Mouse (Mus musculus): ENCODE measurements around the gene Srpk3. TPM values are rescaled to one million over a fixed set of nuclear protein-coding genes. Genes with fewer than 3 reads are reported as not detected.

Srpk3 gene
- total RNA-seq, 2 experiments from 2014 or later: not detected

DNA sequence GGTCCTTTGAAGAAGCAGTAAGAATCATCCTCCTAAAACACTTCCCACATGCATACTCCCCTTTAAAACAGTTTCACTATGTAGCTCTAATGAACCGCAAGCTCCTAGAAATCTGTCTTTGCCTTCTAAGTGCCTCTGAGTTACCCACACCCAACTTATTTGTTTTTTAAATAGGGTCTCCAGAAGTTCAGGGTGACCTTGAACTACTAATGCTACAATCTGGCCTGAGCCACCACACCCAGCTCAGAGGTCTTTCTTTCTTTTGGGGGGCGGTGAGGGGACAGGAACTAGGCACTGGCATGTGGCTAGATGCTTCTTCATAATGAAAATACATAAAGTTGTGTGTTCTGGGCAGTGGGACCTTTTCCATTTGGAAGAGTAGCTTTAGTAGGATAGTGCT, 23.3 kb downstream of the Srpk3 start:
- ATAC-seq (replicated peaks; ENCODE audit: poor library complexity): no peak

DNA sequence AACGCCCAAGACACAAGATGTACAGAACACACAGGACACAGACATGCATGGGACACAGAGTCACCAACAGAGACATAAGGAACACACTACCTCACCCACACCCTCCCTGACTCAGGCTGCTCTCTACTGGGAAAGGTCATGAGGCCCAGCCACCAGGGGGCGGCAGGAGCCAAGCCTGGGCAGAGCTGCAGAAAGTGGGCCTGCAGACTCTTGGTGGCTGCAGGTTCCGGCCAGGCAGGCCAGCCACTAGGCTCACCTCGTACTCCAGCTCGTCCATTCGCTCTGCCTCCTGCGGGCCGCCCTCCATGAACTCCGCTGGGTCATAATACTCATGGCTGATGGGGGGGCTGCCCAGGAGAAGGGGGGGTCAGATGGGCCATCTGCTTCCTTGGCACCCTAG, 24.3 kb downstream of the Srpk3 start:
- peak; percentile 97 for ATAC-seq (replicated peaks; ENCODE audit: poor library complexity)

DNA sequence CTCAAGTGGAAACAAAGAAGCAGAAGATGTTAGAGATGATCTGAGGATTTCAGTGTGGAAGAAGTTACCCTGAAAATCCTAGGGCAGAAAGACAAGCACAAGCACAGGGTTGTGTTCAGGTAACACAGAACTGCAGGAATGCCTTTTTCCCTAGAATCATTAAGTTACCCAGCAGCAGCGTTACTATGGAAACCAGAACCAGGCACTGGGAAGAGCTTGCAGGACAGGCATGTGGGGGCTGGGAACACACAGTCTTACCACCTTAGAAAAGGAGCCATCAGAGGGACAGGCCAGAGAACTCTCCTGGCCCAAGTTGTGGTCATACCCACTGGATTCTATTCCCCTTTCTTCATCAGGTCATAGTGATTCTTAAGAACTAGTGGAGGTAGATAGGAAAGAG, 31.6 kb downstream of the Srpk3 start:
- no peak for ATAC-seq (replicated peaks; ENCODE audit: poor library complexity)

DNA sequence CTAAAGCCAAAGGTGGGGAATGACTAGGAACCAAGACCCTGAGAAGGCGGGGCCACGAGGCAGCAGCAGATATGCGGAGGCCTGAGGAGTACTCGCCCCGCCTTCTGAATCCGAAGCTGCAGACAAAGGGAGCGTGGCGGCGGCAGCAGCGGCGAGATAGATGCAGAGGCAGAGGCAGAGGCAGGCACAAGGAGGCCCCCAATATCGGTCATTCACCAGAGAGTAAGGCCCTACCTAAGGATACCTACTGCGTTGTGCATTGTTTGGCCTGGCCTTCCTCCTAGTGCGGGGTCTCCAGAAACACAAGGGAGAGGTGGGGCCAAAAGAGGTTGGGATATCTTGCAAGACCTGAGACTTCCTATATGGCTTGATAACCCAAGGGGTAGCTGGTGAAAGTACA, 40.9 kb downstream of the Srpk3 start:
- ATAC-seq (replicated peaks; ENCODE audit: poor library complexity): no peak

DNA sequence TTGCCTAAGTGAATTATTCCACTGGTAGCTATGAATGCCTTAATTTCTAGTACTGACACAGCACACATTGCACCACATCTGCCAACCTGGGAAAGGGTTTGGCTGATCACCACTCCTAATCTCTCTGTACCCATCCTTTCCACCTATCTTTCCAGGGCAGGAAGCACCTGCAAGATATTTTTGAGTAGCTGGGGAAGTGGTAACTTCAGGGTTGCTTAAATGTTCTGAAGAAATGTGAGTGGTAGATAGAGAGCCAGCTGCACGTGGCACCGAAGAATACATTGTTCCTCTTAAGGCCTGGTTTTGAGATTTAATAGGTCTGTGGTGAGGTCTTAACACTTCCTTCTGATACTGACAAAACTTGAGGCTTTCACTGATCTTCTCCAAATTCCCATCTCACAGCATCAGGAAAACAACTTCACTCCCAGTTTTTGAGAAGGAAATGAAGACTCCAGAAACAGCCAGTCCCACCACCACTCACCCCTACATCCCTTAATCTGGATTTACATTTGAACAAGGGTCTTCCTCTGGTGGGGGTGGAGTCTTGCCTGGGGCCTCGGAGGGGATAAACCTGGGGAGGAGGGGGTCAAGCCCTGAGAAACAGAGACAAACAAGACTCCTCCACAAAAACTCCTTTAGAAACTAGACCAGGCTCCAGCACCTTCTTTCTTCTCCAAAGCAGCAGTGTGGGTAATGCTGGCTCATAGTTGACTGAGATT, 42.5 kb downstream of the Srpk3 start:
- peak; percentile 96 for ATAC-seq (replicated peaks; ENCODE audit: poor library complexity)

DNA sequence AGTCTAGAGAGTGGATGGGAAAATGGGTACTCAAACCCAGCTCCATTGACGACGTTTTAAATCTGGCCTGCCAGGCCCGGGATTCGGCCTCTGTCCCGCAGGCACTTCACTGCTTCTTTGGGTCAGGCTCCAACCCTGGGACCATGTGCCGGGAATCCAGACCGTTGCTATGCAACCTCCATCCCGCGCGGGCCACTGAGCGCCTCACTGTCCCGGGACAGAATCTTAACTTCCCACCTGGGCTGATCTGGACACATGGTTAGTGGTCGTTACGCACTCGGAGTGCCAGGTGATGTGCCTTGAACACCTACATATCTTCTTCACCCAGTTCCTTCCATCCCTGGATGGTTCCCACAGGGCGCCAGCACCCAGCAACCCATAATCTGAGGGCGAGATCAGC, 49.5 kb downstream of the Srpk3 start:
- no peak for ATAC-seq (replicated peaks; ENCODE audit: poor library complexity)

DNA sequence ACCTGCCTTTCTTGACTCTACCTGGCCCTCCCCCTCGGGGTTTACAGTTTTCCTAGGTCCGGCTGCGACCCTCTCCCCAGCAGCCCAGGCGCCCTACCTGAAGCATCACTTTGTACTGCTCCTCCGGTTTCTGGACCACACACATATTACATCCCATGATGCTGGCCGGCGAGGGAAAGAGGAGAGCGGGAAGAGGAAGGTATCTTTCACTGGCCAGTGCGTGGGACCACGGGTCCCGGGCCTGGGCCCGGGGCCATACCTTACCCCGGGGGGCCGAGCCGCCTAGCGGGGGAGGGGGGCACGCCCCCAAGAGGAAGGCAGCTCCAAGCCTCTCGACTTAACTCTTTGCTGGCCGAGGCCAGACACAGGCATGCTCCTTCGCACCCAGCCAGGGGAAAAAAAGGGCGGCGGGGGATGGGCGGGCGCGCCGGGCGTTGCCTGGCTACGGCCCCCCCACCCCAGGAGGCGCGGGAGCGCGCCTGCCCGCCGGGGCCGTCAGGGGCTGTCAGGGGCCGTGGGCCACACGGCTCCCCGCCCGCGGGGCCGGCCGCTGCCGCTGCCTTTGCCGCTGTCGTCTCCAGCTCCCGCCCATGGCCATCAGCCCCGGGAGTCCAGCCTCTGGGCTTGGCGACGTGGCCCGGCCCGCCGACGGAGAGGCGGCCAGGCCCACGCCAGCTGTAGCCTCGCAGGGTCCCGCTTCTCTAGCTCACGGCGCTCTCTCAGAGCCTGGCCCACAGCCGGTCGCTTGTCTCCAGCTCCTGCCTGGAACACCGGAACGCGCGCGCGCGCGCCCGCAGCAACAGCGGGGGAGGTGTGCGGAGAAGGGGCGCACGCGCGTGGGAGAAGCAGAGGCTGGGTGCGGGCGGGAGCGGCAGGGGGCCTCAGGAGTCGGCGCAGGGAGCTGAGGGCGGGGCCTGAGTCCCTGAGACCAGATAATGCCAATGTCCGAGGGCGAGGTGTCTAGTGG, 50.3 kb downstream of the Srpk3 start, which contains the start of gene Pdzd4:
Gene Pdzd4 (minus strand): TSS at position 785 of the 967 bp plus-strand sequence.
- ATAC-seq (replicated peaks; ENCODE audit: poor library complexity): peak; percentile 46; the same call in 1 of the 2 replicates

Other genes starting within 250 kb of the Srpk3 start
- gene Dusp9, start 135.0 kb upstream of the Srpk3 start, total RNA-seq (2015): 0.22 and 0.67 TPM in 2 replicates
- 0.44 and 0.67 TPM in 2 replicates for gene Dusp9, start 135.0 kb upstream of the Srpk3 start, total RNA-seq (2017)
- gene Pnck, start 114.3 kb upstream of the Srpk3 start, total RNA-seq (2015): 0.71 and 1.2 TPM in 2 replicates
- 0.21 TPM in 1 of 2 replicates, not detected in the other for gene Pnck, start 114.3 kb upstream of the Srpk3 start, total RNA-seq (2017)
- 0.07 and 0.61 TPM in 2 replicates for gene Slc6a8, start 101.3 kb upstream of the Srpk3 start, total RNA-seq (2015)
- 0.04 TPM in 1 of 2 replicates, not detected in the other for gene Slc6a8, start 101.3 kb upstream of the Srpk3 start, total RNA-seq (2017)
- 265 and 285 TPM in 2 replicates for gene Bcap31, start 58.2 kb upstream of the Srpk3 start, total RNA-seq (2015)
- gene Bcap31, start 58.2 kb upstream of the Srpk3 start, total RNA-seq (2017): 218 and 226 TPM in 2 replicates
- 34.7 and 37.8 TPM in 2 replicates for gene Abcd1, start 57.8 kb upstream of the Srpk3 start, total RNA-seq (2015)
- gene Abcd1, start 57.8 kb upstream of the Srpk3 start, total RNA-seq (2017): 13.6 and 19.4 TPM in 2 replicates
- not detected in 2 replicates for gene Plxnb3, start 17.3 kb upstream of the Srpk3 start, total RNA-seq (2015)
- 0.50 TPM in 1 of 2 replicates, not detected in the other for gene Plxnb3, start 17.3 kb upstream of the Srpk3 start, total RNA-seq (2017)
- 376 and 396 TPM in 2 replicates for gene Idh3g, start 12.5 kb downstream of the Srpk3 start, total RNA-seq (2015)
- 231 and 238 TPM in 2 replicates for gene Idh3g, start 12.5 kb downstream of the Srpk3 start, total RNA-seq (2017)
- gene Ssr4, start 12.6 kb downstream of the Srpk3 start, total RNA-seq (2015): 537 and 612 TPM in 2 replicates
- gene Ssr4, start 12.6 kb downstream of the Srpk3 start, total RNA-seq (2017): 295 and 337 TPM in 2 replicates
- gene Pdzd4, start 50.6 kb downstream of the Srpk3 start, total RNA-seq (2015): 0.32 and 0.51 TPM in 2 replicates
- gene Pdzd4, start 50.6 kb downstream of the Srpk3 start, total RNA-seq (2017): 1.2 and 2.1 TPM in 2 replicates
- not detected in 2 replicates for gene Avpr2, start 117.7 kb downstream of the Srpk3 start, total RNA-seq (2015)
- 0.12 and 0.30 TPM in 2 replicates for gene Avpr2, start 117.7 kb downstream of the Srpk3 start, total RNA-seq (2017)
- gene L1cam, start 121.7 kb downstream of the Srpk3 start, total RNA-seq (2015): 1.3 and 1.5 TPM in 2 replicates
- 0.17 and 0.46 TPM in 2 replicates for gene L1cam, start 121.7 kb downstream of the Srpk3 start, total RNA-seq (2017)
- 21.8 and 25.2 TPM in 2 replicates for gene Arhgap4, start 147.5 kb downstream of the Srpk3 start, total RNA-seq (2015)
- gene Arhgap4, start 147.5 kb downstream of the Srpk3 start, total RNA-seq (2017): 39.2 and 40.1 TPM in 2 replicates
- gene Naa10, start 147.5 kb downstream of the Srpk3 start, total RNA-seq (2015): 115 and 125 TPM in 2 replicates
- 169 and 186 TPM in 2 replicates for gene Naa10, start 147.5 kb downstream of the Srpk3 start, total RNA-seq (2017)
- gene Renbp, start 156.4 kb downstream of the Srpk3 start, total RNA-seq (2015): 7.5 and 7.6 TPM in 2 replicates
- gene Renbp, start 156.4 kb downstream of the Srpk3 start, total RNA-seq (2017): 17.6 and 33.4 TPM in 2 replicates
- gene Hcfc1, start 192.0 kb downstream of the Srpk3 start, total RNA-seq (2015): 125 and 129 TPM in 2 replicates
- 52.3 and 61.8 TPM in 2 replicates for gene Hcfc1, start 192.0 kb downstream of the Srpk3 start, total RNA-seq (2017)
- gene Irak1, start 249.5 kb downstream of the Srpk3 start, total RNA-seq (2015): 74.6 and 83.9 TPM in 2 replicates
- gene Irak1, start 249.5 kb downstream of the Srpk3 start, total RNA-seq (2017): 53.9 and 57.1 TPM in 2 replicates

Data from megakaryocyte progenitor cell, adult 5-6 weeks (primary cell).